Mouse (Mus musculus): Measurements from ENCODE around the gene Olfr802.

Olfr802 gene

GRCm38 (mm10) chr10:129688069-129688468, at the start of gene Olfr802:
Olfr802 (minus strand) TSS chr10:129688169.
- DNase-seq (ENCODE audit: low spot score in 2 of 2), result no peak

DNA sequence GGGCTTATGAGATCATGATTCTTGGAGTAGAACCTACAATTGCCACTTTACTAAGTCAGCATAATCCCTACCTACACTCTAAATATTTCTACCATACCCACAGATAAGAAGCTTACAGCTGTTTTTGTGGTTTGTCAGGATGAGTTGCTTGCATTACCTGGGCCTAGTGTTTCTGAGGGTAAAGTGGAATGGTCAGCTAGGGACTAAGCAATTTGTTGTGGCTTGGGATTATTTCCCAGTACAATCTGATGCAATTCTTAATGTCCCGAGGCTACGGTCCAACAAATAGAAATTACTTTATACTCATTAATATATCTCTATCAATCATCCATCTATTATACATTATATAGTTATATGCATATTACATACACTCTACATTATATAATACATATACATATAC, 41.3 kb upstream of the Olfr802 start, which contains the start of gene Olfr805:
Gene Olfr805, minus strand, starts transcription at position 101 of the 400 bp plus-strand sequence.
- no peak for DNase-seq (ENCODE audit: low spot score in 2 of 2)

DNA sequence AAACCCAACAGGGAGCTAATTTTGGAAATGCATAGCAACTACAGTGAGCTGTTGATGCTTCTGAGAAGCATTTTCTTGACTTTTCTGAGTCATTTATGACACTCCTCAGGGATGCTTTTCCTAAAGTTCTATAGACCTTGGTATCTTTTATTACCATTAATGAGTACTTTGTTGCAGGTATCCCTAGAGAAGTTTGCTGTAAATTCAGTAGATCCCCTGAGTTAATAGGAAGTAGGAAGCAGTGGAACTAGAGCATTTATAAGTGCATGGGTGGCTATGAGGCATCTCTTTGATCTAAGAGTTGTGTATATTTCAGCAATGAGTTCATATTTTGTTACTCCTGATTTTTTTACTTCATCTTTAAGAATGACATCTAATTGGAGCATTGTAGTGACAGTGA, 14.9 kb upstream of the Olfr802 start, which contains the start of gene Olfr804:
Gene Olfr804, plus strand, starts transcription at position 301 of the 400 bp plus-strand sequence.
- no peak for DNase-seq (ENCODE audit: low spot score in 2 of 2)

DNA sequence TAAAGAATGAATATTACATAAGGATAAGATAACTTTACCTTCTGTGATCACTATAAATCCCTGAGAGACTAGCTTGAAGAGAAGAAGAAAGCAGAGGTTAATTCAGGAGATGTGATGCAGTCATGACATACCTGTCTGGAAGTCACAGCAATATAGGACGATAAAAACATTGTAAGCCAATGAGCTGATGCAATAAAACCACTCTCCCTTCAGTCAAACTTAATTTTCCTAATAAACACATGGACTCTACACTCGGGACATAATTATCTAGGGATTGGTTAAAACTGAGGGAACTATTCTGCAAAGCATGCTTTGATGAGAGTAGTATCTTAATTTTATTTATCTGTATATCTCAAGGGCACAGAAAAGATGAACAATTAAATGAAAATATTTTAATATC, 6.2 kb upstream of the Olfr802 start, which contains the start of gene Olfr803:
Gene Olfr803, minus strand, starts transcription at position 101 of the 400 bp plus-strand sequence.
- DNase-seq (ENCODE audit: low spot score in 2 of 2), result no peak

DNA sequence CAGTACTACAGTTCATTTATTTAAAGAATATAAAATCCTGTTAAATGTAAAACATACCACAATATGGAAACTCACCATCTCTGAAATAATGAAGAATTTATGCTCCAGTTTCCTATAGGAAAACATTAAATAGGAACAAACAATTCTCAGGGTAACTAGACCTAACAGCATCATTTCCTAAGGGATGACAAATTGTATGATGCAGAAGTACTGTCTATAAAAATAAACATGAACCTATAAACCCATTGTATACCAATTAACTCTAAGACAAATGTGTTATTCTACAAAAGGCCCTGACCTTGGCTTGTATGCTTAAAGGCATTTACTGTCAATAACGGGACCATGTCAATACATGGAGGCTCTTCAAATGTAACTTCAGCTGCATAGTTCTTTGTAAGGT, 14.2 kb downstream of the Olfr802 start, which contains the start of gene Olfr801:
Gene Olfr801, minus strand, starts transcription at position 101 of the 400 bp plus-strand sequence.
- no peak for DNase-seq (ENCODE audit: low spot score in 2 of 2)

GRCm38 (mm10) chr10:129657394-129657793, 30.6 kb downstream of the Olfr802 start, which contains the start of gene Olfr800:
Olfr800 (plus strand) TSS chr10:129657694.
- DNase-seq (ENCODE audit: low spot score in 2 of 2), result no peak

DNA sequence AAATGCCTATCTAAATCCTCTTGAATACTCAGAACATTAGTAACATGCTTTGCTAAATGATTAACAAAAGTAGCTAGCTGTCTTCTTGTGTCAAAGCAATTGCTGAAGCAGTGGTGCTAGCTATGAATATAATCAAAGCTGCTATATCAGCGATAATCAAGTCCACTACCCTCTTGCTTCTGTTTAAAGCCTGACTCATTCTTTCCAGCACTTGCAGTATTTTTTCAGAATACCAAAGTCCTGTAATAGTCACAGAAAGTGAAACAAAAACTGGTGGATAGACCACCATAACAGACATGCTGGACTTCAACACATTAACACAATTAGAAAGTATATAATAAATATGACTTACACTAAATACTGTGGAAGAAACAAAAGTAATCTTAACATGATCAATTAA, 36.2 kb downstream of the Olfr802 start:
- no peak for DNase-seq (ENCODE audit: low spot score in 2 of 2)

DNA sequence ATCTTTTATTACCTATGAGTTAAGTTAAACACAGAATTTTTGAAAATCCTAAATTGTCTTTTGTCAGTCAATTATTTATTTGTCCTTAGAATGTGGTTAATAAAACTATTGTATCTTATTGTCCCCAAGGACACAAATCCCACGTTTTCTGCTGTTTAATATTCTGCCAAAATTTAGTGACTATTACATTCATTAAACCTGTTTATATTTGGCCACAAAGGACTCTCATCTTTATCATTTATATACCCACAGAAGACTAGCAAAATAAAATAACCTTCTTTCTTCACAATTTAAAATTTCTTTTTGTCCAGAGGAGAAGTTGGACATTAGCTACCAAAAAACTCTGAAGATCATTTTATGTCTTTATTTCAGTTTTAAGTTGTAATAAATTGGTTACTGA, 50.8 kb downstream of the Olfr802 start, which contains the start of gene Olfr799:
Gene Olfr799, plus strand, starts transcription at position 301 of the 400 bp plus-strand sequence.
- no peak for DNase-seq (ENCODE audit: low spot score in 2 of 2)

DNA sequence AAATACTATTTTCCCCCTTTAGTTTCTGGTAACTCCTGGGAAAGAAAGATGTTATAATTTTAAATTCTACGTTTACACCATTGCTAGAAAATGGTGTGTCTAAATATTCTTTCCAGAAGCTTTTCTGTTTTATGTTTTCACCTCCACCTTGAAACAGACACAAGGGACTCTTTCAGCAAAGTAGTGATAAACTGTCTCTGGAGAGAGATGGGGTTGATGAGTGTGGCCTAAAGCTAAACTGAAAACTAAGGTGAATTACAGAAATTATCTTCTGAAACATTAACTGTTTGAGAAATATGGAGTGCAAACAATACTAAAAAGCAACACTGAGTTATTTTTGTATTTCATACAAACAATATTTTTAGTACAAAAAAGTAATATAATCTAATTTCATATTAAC, 60.1 kb downstream of the Olfr802 start, which contains the start of gene Olfr798:
Gene Olfr798, minus strand, starts transcription at position 101 of the 400 bp plus-strand sequence.
- DNase-seq (ENCODE audit: low spot score in 2 of 2), result no peak
